Mouse (Mus musculus): Measurements from ENCODE around the gene Rxfp4.

Rxfp4 gene

GRCm38 (mm10) chr3:88651669-88652618 is 998 bp downstream of the Rxfp4 start:
- no peak for DNase-seq (ENCODE audit: low spot score)

- DNase-seq (ENCODE audit: low spot score) = no peak
Observed at GRCm38 (mm10) chr3:88650713-88651504, 2.0 kb downstream of the Rxfp4 start.

GRCm38 (mm10) chr3:88649967-88650366 is 3.0 kb downstream of the Rxfp4 start:
- DNase-seq (ENCODE audit: low spot score) = no peak

GRCm38 (mm10) chr3:88649186-88649585 is 3.8 kb downstream of the Rxfp4 start:
- DNase-seq (ENCODE audit: low spot score) = no peak

GRCm38 (mm10) chr3:88648452-88649168 is 4.3 kb downstream of the Rxfp4 start:
- no peak for DNase-seq (ENCODE audit: low spot score)

- DNase-seq (ENCODE audit: low spot score) = no peak
Observed at GRCm38 (mm10) chr3:88647779-88648413, 5.0 kb downstream of the Rxfp4 start.

- no peak for DNase-seq (ENCODE audit: low spot score)
Observed at GRCm38 (mm10) chr3:88647076-88647475, 5.9 kb downstream of the Rxfp4 start.

GRCm38 (mm10) chr3:88646426-88646995 is 6.4 kb downstream of the Rxfp4 start:
- DNase-seq (ENCODE audit: low spot score) = no peak

- DNase-seq (ENCODE audit: low spot score) = no peak
Observed at GRCm38 (mm10) chr3:88645937-88646336, 7.0 kb downstream of the Rxfp4 start.

- DNase-seq (ENCODE audit: low spot score) = no peak
Observed at GRCm38 (mm10) chr3:88643078-88643477, 9.9 kb downstream of the Rxfp4 start.

GRCm38 (mm10) chr3:88640676-88641075 is 12.3 kb downstream of the Rxfp4 start:
- DNase-seq (ENCODE audit: low spot score) = peak; percentile 56

- DNase-seq (ENCODE audit: low spot score) = no peak
Observed at GRCm38 (mm10) chr3:88639239-88639638, 13.7 kb downstream of the Rxfp4 start.

GRCm38 (mm10) chr3:88637134-88637533 is 15.8 kb downstream of the Rxfp4 start:
- DNase-seq (ENCODE audit: low spot score) = no peak

GRCm38 (mm10) chr3:88636555-88636986 is 16.4 kb downstream of the Rxfp4 start:
- no peak for DNase-seq (ENCODE audit: low spot score)

GRCm38 (mm10) chr3:88635506-88636275 is 17.3 kb downstream of the Rxfp4 start:
- DNase-seq (ENCODE audit: low spot score) = no peak

- DNase-seq (ENCODE audit: low spot score) = no peak
Observed at GRCm38 (mm10) chr3:88633056-88633455, 19.9 kb downstream of the Rxfp4 start.

- DNase-seq (ENCODE audit: low spot score) = no peak
Observed at GRCm38 (mm10) chr3:88631921-88632587, 20.9 kb downstream of the Rxfp4 start.

GRCm38 (mm10) chr3:88630849-88631341 is 22.0 kb downstream of the Rxfp4 start:
- no peak for DNase-seq (ENCODE audit: low spot score)

- DNase-seq (ENCODE audit: low spot score) = no peak
Observed at GRCm38 (mm10) chr3:88630018-88630417, 22.9 kb downstream of the Rxfp4 start.

- DNase-seq (ENCODE audit: low spot score) = no peak
Observed at GRCm38 (mm10) chr3:88629244-88629643, 23.7 kb downstream of the Rxfp4 start.
